Mouse (Mus musculus) embryo, embryonic 11 days (tissue): ENCODE results near the gene Jph2.

Experiments
- DNase-seq: peaks from one replicate; pipeline ENCODE4 v3.0.0-alpha.2; 2015

Jph2 gene

DNA sequence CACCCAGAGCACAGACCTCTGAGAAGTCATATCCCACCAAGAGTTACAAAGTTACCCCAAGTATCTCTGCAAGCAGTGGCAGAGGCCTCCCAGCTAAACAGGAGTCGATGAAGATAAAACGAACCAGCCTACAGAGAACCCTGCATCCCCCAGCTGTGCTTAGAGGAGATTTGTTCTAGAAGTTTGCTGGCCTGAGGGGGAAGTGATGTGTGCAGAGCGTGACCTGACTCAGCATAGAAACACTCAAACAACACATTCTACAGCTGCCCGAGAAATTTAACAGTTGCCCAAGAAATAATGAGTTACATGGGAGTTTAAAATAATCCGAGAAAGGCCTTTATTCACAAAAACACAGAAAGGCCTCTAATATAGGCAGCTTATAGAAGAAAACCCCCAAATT is 39.1 kb downstream of the Jph2 start:
- DNase-seq: no peak

- no peak for DNase-seq
Observed at GRCm38 (mm10) chr2:163356113-163356840, 41.5 kb downstream of the Jph2 start.

- DNase-seq: no peak
Observed at GRCm38 (mm10) chr2:163355666-163356065, 42.1 kb downstream of the Jph2 start.

GRCm38 (mm10) chr2:163353731-163354130 is 44.1 kb downstream of the Jph2 start:
- DNase-seq: no peak

DNA sequence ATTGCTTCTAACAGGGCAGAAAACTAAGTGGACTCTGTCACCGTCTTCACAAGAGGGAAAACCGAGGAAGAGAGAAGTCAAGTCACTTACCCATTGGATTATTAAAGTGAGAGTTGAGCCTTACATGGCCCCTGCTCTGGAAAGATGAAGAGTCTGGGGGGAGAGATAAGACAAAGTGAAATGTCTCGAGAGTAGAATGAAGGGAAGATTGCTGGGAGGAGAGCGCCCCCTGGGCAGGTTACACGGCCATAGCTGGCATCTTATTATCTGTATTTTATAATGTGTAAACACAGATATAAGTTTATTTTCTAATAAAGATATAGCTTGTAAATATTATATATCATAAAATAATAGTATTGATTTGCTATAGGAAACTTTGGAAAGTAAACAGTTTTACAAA is 47.4 kb downstream of the Jph2 start:
- no peak for DNase-seq

GRCm38 (mm10) chr2:163349411-163349810 is 48.4 kb downstream of the Jph2 start:
- peak; percentile 26 for DNase-seq

DNA sequence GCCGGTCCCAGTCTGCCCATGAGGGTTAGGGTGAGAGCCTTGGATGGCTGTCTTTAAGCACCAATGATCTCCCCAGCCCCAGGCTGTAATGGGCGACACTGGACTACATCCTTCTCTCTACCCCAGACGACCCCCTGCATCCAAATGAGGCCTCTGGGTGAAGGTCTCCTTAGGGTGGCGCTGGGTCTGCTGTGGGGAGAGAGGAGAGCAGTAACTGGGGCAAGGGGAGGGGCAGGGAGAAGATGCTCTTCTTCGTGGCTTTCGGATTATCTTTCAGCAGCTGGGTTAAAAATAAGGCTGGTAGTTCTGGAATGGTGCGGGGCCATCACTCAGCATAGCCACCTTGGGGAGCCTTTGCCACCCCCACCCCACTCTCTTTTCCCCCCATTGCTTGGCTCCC is 49.1 kb downstream of the Jph2 start:
- no peak for DNase-seq

DNA sequence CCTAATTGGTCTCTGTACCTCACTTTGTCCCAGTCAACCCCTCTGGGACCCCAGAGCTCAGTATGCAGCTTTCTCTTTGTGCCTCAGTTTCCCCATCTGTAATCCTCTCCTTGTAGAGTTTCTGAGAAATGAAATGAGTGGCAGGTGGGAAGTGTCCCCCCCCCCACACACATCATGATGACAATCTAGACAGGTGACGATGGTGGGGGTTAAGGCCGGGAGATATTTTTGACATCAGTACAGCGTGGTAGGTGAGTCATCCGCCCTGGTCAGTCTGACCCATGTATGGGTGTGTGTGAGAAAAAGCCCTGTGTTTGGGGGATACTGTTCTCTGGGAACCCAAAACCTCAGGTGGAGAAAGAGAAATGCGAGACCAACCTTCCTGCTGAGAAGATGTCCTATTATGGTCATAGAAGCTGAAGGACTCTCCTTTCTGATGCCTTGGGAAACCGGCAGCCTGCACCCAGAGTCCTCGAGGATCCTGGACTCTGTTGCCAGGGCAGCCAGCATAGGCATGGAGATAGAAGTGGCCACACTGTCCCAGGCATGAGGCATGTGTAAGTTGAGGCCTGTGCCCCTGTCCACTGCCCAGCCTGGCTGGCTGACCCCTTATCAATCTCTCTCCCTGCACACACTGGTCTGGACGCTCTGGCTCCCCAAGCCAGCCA is 50.1 kb downstream of the Jph2 start:
- no peak for DNase-seq

DNA sequence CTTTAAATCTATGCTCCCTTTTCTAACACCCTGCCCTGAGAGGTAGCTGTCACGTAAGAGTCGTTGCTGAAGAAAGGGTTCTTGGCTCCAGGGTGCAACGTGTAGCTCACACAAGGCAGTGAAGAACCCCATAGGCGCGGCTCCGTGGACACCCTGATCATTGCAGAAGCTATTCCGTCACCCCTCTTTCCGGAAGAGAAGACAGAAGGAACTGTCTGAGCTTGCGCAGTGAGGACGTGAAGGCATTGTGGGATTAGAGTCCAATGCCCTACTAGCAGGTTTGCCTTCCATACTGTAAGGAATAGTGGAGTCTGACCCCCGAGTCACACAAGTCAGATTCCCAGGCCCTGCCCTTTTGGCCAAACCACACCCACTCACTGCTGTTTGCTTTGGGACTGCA is 51.3 kb downstream of the Jph2 start:
- DNase-seq: no peak

DNA sequence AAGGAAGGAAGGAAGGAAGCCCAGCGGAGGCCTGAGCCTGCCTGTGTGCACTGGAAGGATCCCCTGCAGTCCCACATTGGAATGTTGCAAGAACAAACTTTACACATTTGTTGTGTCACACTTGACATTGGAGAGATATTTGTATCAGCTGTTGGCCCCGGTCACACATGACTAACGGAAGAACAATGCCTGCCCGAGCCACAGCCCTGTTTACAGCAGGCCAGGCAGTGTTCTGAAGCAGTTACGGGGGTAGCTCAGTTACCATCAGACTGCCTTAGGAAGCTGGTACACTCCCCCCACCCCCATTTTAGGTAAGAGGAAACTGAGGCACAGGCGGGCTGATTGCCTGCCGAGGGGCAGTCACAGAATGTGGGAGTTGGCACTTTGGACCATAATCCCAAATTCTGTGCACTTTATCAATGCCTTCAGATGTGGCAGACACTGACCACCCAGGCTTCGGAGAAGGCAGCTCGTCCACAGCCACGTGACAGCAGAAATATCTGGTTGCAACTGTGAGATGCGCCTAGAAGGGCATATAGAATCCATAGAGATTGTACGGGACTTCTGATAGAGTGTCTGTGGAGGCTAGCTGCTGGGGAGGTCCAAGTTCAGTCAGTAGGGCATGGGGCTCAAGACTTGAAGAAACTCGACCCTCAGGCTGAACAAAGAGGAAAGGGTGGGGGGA is 52.7 kb downstream of the Jph2 start:
- DNase-seq: no peak

GRCm38 (mm10) chr2:163343671-163344070 is 54.1 kb downstream of the Jph2 start:
- peak; percentile 48 for DNase-seq

- DNase-seq: peak; percentile 83
Observed at GRCm38 (mm10) chr2:163340263-163340662, 57.5 kb downstream of the Jph2 start.

DNA sequence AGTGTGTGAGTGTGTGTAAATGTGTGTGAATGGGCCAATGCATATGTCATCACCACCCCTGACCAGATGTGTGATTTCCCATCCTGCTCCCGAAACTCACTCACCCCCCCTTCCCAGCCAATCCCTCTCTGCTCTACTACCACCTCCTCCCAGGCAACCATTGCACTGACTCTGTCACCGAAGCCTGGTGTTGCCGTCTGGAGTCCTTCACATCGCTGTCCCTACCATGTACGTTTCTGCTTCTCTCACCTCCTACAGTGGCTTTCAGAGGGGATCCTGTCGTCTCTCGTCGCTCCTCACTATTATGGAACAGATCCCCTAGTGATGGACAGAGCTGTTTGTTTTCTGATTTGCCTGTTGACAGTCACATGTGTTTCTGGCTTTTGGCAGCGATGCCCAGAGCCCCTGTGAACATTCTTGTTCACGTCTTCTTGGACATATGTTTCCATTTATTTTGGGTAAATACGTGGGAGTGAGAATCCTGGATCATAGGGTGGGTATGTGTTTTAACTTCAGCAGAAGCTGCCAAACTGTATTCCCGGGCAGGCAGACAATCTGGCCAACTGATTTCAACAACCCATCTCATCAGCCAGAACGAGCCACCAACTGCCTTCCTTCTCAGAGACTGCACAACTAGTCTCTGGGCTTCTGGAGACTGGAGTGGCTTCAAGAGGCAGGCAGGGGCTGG is 65.3 kb downstream of the Jph2 start:
- no peak for DNase-seq

DNA sequence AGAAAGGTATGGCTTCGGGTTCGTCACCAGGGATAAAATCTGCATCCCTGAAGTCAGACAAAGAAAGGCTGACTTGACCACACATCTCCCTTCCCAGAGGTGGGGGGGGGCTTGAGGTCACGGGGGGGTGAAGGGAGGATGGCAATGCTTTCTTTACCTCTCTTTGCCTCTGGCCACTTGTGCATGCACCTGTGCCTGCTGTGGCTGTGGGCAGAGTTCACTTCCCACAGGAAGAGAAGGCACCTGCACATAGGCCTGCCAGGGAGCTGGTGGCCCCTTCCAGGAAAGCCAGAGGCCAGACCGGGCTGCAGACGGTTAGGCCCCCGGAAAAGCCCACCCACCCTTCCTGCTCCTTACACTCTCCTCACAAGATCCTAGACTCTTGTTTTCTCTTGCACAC is 66.4 kb downstream of the Jph2 start:
- DNase-seq: no peak

- DNase-seq: peak; percentile 60
Observed at GRCm38 (mm10) chr2:163330742-163331141, 67.1 kb downstream of the Jph2 start.

GRCm38 (mm10) chr2:163323163-163323562 is 74.6 kb downstream of the Jph2 start:
- DNase-seq: no peak

DNA sequence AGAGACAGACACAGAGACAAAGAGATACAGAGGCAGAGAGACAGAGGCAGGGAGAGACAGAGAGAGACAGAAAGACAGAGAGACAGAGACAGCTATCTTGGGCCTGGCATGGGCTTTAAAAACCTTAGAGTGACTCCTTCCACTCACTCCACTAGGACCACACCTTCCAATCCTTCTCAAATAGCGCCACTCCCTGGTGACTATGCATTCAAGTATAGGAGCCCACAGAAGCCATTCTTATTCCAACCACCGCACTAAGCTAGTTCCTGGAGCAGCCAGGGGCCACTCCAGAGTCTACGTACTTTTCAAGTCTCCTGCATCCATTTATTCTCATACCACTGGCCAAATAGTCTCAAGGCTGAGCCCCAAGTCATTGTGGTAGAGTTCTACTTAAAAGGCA is 79.0 kb downstream of the Jph2 start:
- peak; percentile 44 for DNase-seq

DNA sequence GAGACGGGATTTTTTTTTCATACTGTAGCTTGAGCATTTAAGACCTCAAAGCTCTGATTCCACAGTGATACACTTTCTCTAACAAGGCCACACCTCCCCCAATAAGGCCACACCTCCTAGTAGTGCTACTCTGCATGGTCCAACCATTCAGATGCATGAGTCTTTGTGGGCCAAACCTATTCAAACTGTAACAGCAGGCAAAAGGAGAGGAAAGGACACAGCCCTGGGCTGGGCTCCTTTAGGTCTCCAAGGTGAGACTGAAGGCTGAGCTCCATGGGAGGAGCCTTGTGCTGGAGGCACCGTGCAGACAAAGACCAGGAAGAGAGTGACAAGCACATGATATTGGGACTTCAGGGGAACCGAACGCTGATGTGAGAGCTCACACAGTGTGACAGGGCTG is 80.5 kb downstream of the Jph2 start:
- no peak for DNase-seq

- DNase-seq: no peak
Observed at GRCm38 (mm10) chr2:163310163-163310688, 87.6 kb downstream of the Jph2 start.

DNA sequence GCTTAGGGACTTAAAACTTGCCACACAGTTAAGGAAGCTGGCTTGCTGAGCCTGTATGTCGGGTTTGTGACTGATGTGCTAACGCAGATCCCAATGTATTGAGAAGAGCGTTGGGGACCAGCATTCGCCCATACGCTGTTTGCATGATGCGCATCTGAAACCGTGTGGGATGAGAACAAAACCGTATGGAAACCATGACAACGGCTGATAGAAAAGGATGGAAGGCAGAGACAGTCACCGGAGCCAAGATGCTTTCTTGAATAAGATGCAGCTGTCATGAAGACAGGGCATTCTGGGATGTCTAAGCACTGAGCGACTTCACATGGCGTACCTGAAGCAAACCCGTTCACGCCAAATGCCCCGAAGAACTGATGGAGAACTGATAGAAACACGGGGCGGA is 88.4 kb downstream of the Jph2 start:
- no peak for DNase-seq

DNA sequence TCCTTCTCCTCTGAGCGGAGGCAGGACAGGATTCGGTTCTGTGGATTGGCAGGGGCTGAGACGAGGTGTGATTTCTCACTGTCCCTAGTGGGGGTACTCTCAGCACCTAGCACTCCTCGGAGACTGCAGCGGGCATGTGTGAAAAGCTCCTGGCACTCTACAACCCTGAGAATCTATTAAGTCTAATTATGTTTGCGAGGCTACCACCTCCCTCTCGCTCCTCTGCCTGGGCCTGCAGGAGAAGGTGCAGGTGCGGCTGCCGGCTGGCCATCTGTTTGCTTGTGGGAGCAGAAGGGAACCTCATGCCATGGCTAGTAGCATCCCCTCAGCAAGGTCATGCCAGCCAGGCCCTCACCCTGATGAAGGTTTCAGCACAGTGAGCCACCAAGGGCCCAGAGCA is 94.8 kb downstream of the Jph2 start:
- no peak for DNase-seq

GRCm38 (mm10) chr2:163301641-163302040 is 96.2 kb downstream of the Jph2 start:
- no peak for DNase-seq
